Mouse (Mus musculus) heart, embryonic 13.5 days (tissue): Measurements from ENCODE around the gene Wnt5b. TPM values are rescaled to one million over a fixed set of nuclear protein-coding genes. Genes with fewer than 3 reads are reported as not detected.

Experiments
- ATAC-seq: fragments of 200-750 bp; cut with Nextera tagmentation; 2 replicates; pipeline ENCODE4 v1.8.0; 2017; ENCODE audit warnings: moderate TSS enrichment; ENCODE audit not compliant: insufficient number of reproducible peaks, low FRiP score, low TSS enrichment; ENCODE audit errors: extremely low read depth
- H3K27ac ChIP-seq: fragments of 300-500 bp; sonication (generic); replicated peaks from 2 replicates; pipeline ENCODE4 v1.5.1; 2015; ENCODE audit warnings: moderate library complexity, mild to moderate bottlenecking, inconsistent platforms
- H3K27me3 ChIP-seq: fragments of 300-500 bp; sonication (generic); replicated peaks from 2 replicates; pipeline ENCODE4 v1.6.1; 2015; ENCODE audit warnings: mild to moderate bottlenecking, inconsistent platforms
- H3K36me3 ChIP-seq: fragments of 300-500 bp; sonication (generic); 2 replicates; pipeline ENCODE4 v1.6.1; 2015; ENCODE audit warnings: mild to moderate bottlenecking, inconsistent platforms
- H3K4me1 ChIP-seq: fragments of 300-500 bp; sonication (generic); 2 replicates; pipeline ENCODE4 v1.6.1; 2015; ENCODE audit warnings: inconsistent platforms
- H3K4me2 ChIP-seq: fragments of 300-500 bp; sonication (generic); 2 replicates; pipeline ENCODE4 v1.6.1; 2015; ENCODE audit warnings: inconsistent platforms, mild to moderate bottlenecking, moderate library complexity
- H3K4me3 ChIP-seq: fragments of 300-500 bp; sonication (generic); 2 replicates; pipeline ENCODE4 v1.5.1; 2015; ENCODE audit warnings: moderate library complexity, mild to moderate bottlenecking, inconsistent platforms
- H3K9ac ChIP-seq: fragments of 300-500 bp; sonication (generic); 2 replicates; pipeline ENCODE4 v1.6.1; 2015; ENCODE audit warnings: inconsistent platforms, mild to moderate bottlenecking, moderate library complexity
- H3K9me3 ChIP-seq: fragments of 300-500 bp; sonication (generic); 2 replicates; pipeline ENCODE4 v1.6.1; 2016; ENCODE audit warnings: inconsistent platforms
- WGBS: fragments of 180-500 bp; shearing (Covaris S2); methylation state at CpG from one replicate; pipeline ENCODE4 v1.1.7; 2015; ENCODE audit warnings: mixed read lengths; 5-methylcytosine and 5-hydroxymethylcytosine counted together
- polyA plus RNA-seq: library from polyadenylated mRNA; unstranded; fragments of >200 nt; fragmentation: Nextera tagmentation; extraction: Ambion mirVana; gene quantifications from 2 replicates; pipeline ENCODE4 v1.2.1, GENCODE M21; 2015

Wnt5b gene
- polyA plus RNA-seq, 1 experiment from 2014 or later = 8.2 TPM

- Histone ChIP-seq H3K27me3 (no peaks in the 10 kb centered on the region), H3K9ac (0 out of 2 replicates have a peak overlapping the region, but pooled peaks have one; percentile 28), H3K4me1 (peaks cover 12% of the 10 kb centered on the region), H3K4me2 (no peak overlapping the region), H3K36me3 (no peaks in the 10 kb centered on the region), H3K9me3 (no peaks in the 10 kb centered on the region), H3K27ac (peak overlapping the region; percentile 24; the same call in 1 of the 2 replicates), H3K4me3 (no peak overlapping the region)
- 75% methylated on average over 14 of the region's 14 CpGs for WGBS
- no peak for ATAC-seq
Observed at GRCm38 (mm10) chr6:119395421-119396308, 148.5 kb downstream of the Wnt5b start.

GRCm38 (mm10) chr6:119392836-119393235, 151.3 kb downstream of the Wnt5b start:
- WGBS = 78% methylated on average over 9 of the region's 9 CpGs

GRCm38 (mm10) chr6:119390728-119391127, 153.4 kb downstream of the Wnt5b start:
- ATAC-seq = no peak
- Histone ChIP-seq H3K9ac (no peak overlapping the region), H3K9me3 (no peaks in the 10 kb centered on the region), H3K36me3 (no peaks in the 10 kb centered on the region), H3K27me3 (no peaks in the 10 kb centered on the region), H3K4me1 (peaks cover 22% of the 10 kb centered on the region), H3K4me3 (no peak overlapping the region), H3K4me2 (no peak overlapping the region), H3K27ac (no peak overlapping the region)
- 88% methylated on average over 4 of the region's 4 CpGs for WGBS

More at GRCm38 (mm10) chr6:119392836-119393235, 151.3 kb downstream of the Wnt5b start:
- Histone ChIP-seq H3K36me3 (no peaks in the 10 kb centered on the region), H3K4me2 (no peak overlapping the region), H3K27ac (no peak overlapping the region), H3K9me3 (no peaks in the 10 kb centered on the region), H3K4me1 (peaks cover 20% of the 10 kb centered on the region), H3K9ac (no peak overlapping the region), H3K4me3 (no peak overlapping the region), H3K27me3 (no peaks in the 10 kb centered on the region)
- no peak for ATAC-seq

- WGBS = 26% methylated on average over 10 of the region's 10 CpGs
- ATAC-seq = no peak
- H3K4me1 ChIP-seq = peaks cover 19% of the 10 kb centered on the region
- peak overlapping the region; percentile 82 for H3K9ac ChIP-seq
- H3K4me3 ChIP-seq = peak overlapping the region; percentile 78
- no peaks in the 10 kb centered on the region for H3K27me3 ChIP-seq
- peak overlapping the region; percentile 71 for H3K27ac ChIP-seq
- H3K9me3 ChIP-seq = no peaks in the 10 kb centered on the region
- H3K36me3 ChIP-seq = no peaks in the 10 kb centered on the region
- H3K4me2 ChIP-seq = peak overlapping the region; percentile 68
Observed at GRCm38 (mm10) chr6:119389089-119389488, 155.1 kb downstream of the Wnt5b start.

GRCm38 (mm10) chr6:119388650-119389012, 155.5 kb downstream of the Wnt5b start:
- Histone ChIP-seq H3K36me3 (no peaks in the 10 kb centered on the region), H3K4me2 (peak overlapping the region; percentile 68), H3K9ac (peak overlapping the region; percentile 94), H3K9me3 (no peaks in the 10 kb centered on the region), H3K4me3 (peak overlapping the region; percentile 78), H3K4me1 (peaks cover 19% of the 10 kb centered on the region), H3K27me3 (no peaks in the 10 kb centered on the region), H3K27ac (peak overlapping the region; percentile 93)
- peak; percentile 99 for ATAC-seq
- WGBS = under 1% methylated on average over 51 of the region's 53 CpGs

GRCm38 (mm10) chr6:119387801-119388649, 156.1 kb downstream of the Wnt5b start:
- peak; percentile 78 for ATAC-seq
- no peaks in the 10 kb centered on the region for H3K27me3 ChIP-seq

GRCm38 (mm10) chr6:119386821-119387220, 157.3 kb downstream of the Wnt5b start:
- peak overlapping the region; percentile 94 for H3K9ac ChIP-seq
- ATAC-seq = no peak

More at GRCm38 (mm10) chr6:119387801-119388649, 156.1 kb downstream of the Wnt5b start:
- H3K9ac ChIP-seq = peak overlapping the region; percentile 94
- peak overlapping the region; percentile 93 for H3K27ac ChIP-seq
- no peaks in the 10 kb centered on the region for H3K9me3 ChIP-seq
- peaks cover 19% of the 10 kb centered on the region for H3K4me1 ChIP-seq
- H3K36me3 ChIP-seq = no peaks in the 10 kb centered on the region
- WGBS = 1% methylated on average over 50 of the region's 76 CpGs
- H3K4me2 ChIP-seq = peak overlapping the region; percentile 86
- peak overlapping the region; percentile 78 for H3K4me3 ChIP-seq

GRCm38 (mm10) chr6:119386421-119386820, 157.7 kb downstream of the Wnt5b start:
- Histone ChIP-seq H3K36me3 (no peaks in the 10 kb centered on the region), H3K4me2 (peak overlapping the region; percentile 86), H3K4me1 (peaks cover 28% of the 10 kb centered on the region), H3K27ac (no peak overlapping the region), H3K9ac (peak overlapping the region; percentile 94; the same call in 1 of the 2 replicates), H3K27me3 (no peaks in the 10 kb centered on the region), H3K9me3 (no peaks in the 10 kb centered on the region), H3K4me3 (0 out of 2 replicates have a peak overlapping the region, but pooled peaks have one; percentile 78)
- 84% methylated on average over 4 of the region's 4 CpGs for WGBS
- ATAC-seq = no peak

More at GRCm38 (mm10) chr6:119386821-119387220, 157.3 kb downstream of the Wnt5b start:
- H3K4me3 ChIP-seq = peak overlapping the region; percentile 78
- H3K27ac ChIP-seq = no peak overlapping the region
- H3K36me3 ChIP-seq = no peaks in the 10 kb centered on the region
- no peaks in the 10 kb centered on the region for H3K9me3 ChIP-seq
- WGBS = 88% methylated on average over 1 of the region's 1 CpGs
- peaks cover 24% of the 10 kb centered on the region for H3K4me1 ChIP-seq
- H3K27me3 ChIP-seq = no peaks in the 10 kb centered on the region
- H3K4me2 ChIP-seq = peak overlapping the region; percentile 86

- 91% methylated on average over 1 of the region's 1 CpGs for WGBS
- Histone ChIP-seq H3K9ac (no peak overlapping the region), H3K27ac (no peak overlapping the region), H3K27me3 (no peaks in the 10 kb centered on the region), H3K36me3 (no peaks in the 10 kb centered on the region), H3K4me1 (peaks cover 32% of the 10 kb centered on the region), H3K4me2 (no peak overlapping the region), H3K4me3 (no peak overlapping the region), H3K9me3 (no peaks in the 10 kb centered on the region)
- ATAC-seq = no peak
Observed at GRCm38 (mm10) chr6:119385668-119386067, 158.5 kb downstream of the Wnt5b start.
